Mouse (Mus musculus) urinary bladder, postnatal 36 days (tissue): Measurements from ENCODE around the gene Cpb1.

ENCODE experiments used
- DNase-seq, 2 experiments: peaks; one replicate each; pipeline ENCODE4 v3.0.0; 2022; ENCODE audit warnings: low spot score in 2 of 2, mixed read lengths in 1 of 2

The Cpb1 gene

DNA sequence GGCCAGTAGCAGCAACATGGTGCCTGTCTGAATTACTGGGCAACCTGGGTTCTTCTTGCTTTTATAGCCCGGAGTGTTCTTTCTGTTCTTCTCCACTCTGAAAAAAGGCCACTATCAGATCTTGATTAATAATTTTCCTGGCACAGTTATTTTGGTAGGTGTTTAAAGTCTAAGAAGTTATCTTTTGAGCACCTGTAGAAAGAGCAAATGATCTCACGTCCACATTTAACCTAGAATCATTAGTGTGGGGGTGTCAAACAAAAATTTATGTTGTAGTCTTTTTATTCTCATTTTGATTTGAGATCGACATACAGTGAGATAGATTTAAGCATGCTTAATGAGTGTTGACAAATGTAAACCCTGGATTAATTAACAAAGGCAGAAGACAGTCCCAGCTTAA is at the start of gene Cpb1:
TSS of gene Cpb1 (minus strand) at position 101 of the 400 bp plus-strand sequence.
- DNase-seq, result no peak

DNA sequence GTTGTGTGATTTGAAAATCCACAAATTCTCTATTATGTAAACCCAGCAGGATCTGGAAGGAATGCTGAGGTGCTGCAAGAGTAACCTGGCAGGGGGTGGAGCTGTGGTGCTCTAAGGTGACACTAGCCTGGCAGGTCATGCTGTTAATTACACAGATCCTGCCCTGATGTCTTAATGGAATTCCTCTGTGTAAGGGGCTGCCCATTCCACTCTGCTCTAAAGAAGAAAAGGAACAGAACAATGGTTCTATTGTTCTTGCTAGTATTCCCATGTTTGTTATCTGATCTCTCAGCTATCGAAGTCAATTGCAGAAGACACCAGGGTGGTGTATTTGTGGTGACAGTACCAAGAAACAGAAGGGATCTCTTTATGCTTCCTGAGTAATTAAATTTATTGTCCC is 41.7 kb upstream of the Cpb1 start:
- no peak for DNase-seq

DNA sequence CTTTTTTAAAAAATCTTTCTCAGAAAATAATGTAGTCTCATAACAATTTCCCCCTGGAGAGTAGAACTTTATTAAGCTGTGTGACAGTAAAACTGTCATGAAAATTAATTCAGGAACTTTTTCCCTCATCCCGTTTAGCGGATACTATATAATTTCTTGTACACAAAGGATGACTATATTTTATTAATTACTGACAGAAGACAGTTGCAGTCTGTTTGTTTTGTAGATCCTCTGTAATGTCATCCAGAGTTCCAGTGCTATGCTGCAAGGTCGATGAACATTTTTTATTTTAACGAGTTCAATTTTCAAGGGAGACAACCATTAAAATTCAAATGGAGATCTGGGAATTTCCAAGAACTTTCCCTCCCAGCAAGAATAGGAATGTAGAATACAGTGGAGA is 33.6 kb upstream of the Cpb1 start:
- no peak for DNase-seq

DNA sequence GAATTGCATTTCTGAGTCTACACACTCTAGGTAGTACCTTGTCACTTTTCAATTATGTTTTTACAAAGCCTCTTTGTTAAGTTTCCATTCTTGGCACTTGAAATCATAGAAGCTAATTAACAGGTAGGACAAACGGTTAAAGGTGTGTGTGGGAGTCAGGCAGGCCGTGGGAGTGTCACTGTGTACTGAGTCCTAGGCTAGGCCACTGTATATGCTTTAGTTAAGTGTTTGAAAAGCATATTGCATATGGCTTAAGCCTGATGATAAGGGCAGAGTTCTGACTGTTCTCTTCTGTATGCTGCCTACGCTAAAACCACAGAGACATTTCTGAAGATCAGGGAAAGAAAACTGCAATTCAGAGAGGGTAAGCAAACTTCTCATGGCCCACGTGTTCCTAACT is 31.7 kb upstream of the Cpb1 start:
- DNase-seq, result no peak

DNA sequence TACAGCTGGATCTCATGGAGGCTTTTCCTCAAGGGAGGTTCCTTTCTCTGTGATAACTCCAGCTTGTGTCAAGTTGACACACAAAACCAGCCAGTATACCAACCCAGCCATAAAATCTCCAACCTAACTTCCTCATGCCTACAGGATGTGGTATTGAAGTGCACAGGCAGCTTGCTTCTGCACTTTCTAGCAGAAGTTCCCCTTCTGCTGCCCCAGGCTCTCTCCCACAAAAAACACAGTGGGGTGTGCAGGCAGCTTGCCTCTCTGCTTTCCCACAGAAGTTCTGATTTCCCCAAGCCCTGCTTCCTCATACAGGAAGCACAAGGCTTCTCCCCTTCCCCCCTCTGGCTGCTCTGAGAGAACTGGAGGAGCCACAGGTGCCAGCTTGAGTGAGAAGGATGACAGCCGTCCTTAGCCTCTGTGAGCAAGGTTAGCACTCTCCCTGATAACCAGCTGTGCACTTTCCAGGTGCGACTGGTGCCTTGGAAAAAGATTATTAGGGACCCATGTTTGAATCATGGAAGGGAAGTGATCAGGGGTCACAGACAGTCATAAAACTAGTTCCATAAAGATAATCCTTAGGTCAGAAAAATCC is 29.3 kb upstream of the Cpb1 start:
- no peak for DNase-seq

DNA sequence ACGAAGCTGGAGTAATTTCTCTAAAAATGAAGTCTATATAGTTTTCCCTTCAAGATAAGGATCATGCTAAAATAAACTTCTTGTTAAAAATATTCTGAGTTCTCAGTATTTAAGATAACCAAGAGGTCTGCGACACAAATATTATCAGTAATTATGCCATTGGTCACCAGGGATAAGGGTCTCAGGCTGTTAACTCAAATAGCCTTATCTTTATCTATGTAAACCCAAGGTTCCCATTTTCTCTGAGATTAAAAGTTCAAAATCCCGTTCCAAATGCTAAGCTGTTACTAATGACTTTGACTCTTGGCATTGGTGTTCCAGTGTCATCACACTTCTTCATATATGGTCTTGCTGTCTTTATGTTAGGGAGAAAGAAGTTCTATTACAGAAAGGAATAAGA is 20.0 kb upstream of the Cpb1 start:
- no peak for DNase-seq

DNA sequence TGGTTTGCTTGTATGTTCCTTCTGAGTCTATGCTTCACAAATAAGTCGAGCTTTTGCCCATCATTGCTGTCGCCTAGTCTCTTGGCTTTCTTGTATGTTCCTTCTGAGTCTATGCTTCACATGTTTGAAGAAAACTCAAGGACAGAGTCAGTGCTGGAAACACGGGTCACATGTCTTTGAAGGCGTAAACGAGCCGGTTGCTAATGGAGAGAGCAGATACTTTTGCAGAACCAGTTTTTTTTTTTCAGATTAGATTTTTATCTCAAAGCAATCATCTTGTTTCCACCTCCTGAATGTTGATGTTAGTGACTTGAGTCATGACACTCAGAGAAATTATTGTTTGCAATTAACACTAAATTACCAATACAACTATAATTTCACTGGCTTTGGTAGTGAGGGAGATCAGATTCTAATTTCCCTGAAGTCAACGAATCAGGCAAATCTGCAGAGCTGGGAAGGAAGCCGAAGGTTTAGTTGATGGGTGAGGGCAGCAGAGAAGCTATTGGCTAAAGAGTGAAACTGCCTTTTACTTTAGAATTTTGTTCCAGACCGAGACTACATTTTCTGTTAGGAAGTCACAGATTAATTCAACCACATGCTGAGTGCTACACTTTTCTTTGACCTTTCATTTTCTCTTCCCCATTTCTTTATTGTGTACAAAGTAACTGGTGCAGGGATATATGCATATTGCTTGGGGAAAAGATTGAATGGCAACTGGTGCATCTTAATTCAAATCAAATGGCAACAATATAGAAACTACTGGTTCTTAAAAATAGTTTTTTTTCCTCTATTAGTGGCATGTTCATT is 19.2 kb upstream of the Cpb1 start:
- DNase-seq, result no peak

DNA sequence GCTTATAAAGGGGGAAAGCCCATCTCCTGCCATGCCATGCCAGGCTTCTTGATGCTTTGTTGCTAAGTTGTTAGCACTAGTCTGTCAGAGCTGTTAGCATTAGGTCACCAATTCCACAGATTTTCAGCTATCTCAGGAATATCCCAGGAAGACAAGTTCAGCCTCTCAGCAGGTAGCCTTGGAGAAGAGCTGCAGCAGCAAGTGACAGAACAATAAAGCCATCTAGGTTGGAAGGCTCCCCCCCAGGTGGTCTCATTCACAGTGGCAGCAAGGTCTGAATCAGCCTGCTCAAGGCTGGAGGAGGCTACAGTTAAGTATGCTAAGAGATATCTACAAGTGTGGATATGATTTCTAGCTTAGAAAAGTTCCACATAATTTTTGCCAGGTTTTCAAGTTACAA is 15.8 kb upstream of the Cpb1 start:
- no peak for DNase-seq

DNA sequence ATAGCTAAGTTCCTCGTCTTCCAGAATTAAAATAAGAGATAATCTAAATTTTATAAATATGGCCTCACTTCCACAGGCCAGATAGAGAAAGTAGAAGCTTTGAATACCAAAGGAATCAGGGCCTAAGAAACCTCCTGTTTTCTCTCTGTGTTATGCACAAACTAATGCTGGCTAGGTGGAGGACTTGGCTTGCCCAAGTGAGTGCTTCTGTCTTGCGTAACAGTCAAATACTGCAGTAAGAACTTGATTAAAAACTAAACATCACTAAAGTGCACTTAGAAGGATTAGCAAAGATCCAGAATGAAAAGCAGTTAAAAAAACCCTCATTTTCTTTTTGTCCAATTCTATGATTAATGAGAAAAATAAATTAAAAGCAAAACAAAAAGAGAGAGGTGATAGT is 13.2 kb upstream of the Cpb1 start:
- DNase-seq, result no peak

DNA sequence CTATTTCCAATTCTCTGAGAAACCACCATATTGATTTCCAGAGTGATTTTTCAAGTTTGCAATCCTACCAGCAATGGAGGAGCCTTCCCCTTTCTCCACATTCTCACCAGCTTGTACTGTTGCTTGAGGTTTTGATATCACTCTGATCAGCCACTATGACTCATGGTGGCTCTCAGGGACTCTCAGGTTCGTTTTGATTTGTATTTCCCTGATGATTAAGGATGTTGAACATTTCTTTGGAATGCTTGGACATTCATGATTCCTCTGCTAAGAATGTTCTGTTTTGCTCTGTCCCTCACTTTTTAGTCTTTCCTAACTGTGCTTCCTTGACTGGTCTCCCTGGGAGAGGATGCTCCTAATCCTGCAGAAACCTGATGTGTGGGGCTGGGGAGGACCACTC is 6.3 kb upstream of the Cpb1 start:
- DNase-seq, result no peak

DNA sequence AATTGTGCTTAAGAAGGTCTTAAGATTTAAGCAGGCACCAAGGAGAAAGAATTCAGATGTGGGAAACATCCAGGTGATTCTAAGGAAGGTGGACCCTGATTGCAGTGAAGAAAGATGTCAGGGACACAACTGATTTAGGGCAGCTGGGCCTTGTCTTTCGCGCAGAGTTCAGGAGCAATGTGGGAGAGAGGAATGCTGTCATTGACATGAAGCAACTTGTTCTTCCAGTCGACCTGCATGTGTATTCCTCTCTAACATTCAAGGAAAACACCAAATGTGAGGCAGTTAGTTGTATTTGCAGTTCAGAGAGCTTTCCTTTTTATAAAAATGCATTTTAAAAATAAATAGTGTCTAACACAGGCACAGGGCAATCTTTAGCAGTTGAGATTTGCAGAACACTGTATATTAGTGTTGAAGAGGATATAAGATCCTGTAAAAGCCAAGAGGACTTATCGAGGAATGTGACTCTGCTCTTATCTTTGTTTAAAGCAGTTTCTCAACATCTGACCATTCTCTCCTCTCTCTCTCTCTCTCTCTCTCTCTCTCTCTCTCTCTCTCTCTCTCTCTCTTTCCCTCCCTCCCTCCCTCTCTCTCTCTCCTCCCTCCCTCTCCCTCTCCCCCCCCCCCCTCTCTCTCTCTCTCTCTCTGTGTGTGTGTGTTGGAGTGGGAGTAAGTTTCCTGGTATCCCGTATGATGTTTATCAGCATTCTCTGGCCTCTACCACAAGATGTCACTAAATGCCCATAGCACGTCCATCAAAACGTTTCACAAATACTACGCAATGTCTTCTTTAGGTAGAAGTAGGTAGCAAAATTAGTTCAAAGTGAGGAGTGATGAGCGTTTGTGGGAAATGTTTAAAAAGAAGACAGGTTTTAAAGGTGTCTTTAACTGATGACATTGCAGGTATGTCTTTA is 20.7 kb downstream of the Cpb1 start:
- DNase-seq, result no peak

DNA sequence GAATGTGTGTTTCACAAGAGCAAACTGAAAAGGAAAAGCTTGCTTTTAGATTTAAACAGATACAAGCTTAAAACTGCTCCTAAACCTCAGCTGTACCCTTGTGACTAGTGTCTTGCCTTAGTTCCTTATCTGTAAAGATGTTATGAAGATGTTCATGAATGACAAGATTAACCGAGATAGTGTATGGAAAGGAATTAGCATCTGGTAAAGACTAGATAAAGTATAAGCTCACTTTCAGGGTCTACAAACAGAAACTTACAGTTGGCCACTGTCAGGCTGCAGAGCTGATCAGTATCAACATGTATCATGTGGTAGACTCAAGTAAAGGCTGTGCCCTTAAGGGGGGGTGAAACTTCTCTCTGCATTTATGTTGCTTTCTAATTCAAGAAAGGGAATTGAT is 31.6 kb downstream of the Cpb1 start:
- no peak for DNase-seq

DNA sequence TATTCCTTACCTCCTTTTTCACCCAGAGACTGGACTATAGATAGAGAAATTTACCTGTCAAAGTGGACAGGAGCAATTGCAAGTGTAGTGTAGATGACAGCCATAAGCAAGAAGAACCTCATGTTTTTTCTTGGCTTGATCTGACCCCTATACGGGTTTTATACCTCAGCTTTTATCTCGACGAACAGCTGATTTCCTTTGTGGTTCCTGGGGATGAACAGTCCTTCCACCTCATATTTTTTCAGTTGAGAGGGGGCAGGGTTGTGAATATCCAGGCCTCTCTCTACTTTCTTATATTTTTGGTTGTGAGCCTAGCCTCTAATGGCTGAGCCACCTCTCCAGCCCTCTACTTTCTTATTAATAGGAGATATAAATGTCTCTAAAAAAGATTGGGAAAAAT is 33.5 kb downstream of the Cpb1 start, which contains the start of gene Cpa3:
TSS of gene Cpa3 (minus strand) at position 132 of the 400 bp plus-strand sequence.
- DNase-seq, result no peak

DNA sequence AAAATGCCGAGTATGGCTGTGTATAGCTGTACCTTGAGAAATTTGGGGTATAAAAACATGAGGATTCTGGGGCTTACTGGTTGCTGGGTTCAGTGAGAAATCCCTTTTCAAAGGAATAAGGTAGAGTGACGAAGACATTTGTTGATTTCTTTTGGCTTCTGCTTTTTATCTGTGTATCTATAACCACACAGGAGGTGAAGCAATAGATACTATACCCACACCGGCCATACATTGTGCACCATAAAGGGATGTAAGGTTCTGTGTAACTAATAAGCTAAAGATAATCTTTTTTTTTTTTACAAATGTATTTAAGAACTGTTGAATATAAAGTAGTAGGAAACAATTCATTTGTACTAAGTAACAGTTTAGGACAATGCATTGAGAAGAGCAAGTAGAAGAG is 35.8 kb downstream of the Cpb1 start:
- no peak for DNase-seq

DNA sequence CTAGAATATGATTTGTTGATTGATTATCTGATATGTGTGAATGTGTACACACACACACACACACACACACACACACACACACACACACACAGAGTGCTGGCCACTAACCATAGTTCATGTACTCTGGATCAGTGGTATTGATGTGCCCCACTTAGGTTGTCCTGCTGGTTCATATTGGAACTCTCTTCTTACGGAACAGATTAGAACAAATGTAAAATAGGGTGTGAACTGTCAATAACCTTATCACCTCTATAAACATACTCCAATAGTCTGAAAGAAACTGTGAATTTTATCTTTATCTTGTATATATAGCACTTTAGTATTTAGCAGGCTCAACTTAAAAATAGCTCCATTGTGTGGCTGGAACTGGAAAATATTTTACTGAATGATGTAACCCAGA is 38.6 kb downstream of the Cpb1 start:
- DNase-seq, result no peak

DNA sequence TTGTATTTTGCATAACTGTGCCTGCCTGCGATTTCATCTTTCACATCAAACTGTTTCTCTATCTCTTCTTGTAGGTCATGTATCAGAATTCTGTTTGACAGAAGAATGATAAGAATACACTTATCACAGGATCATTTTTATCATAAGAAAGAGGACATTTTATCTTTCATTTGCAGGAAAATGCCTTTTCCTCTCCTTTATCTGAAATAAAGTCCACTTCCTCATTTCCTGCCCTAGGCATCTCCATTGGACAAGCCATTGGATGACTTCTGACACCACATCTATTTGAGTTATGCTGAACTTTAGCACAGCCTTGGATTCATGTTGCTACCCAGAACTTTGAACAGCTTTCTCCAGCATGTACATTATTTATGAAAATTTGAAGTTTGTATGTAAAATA is 46.5 kb downstream of the Cpb1 start:
- no peak for DNase-seq

DNA sequence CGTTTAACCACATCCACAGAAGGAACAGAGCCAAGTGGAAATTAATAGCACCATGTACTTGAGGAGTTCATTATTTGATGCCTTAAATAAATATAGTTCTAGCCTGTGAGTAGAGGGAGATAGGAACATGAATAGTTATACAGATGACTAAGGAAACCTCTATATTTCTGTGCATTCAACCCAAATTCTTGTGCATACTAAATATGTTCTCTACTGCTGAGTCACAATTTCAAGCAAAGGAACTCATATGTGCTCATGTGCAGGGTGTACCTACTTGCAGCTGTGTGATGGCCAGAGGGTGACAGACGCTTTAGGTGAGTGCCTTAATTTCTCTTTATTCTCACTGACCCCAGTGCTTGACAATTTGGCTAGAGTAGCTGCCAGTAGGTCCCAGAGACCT is 50.1 kb downstream of the Cpb1 start:
- no peak for DNase-seq

DNA sequence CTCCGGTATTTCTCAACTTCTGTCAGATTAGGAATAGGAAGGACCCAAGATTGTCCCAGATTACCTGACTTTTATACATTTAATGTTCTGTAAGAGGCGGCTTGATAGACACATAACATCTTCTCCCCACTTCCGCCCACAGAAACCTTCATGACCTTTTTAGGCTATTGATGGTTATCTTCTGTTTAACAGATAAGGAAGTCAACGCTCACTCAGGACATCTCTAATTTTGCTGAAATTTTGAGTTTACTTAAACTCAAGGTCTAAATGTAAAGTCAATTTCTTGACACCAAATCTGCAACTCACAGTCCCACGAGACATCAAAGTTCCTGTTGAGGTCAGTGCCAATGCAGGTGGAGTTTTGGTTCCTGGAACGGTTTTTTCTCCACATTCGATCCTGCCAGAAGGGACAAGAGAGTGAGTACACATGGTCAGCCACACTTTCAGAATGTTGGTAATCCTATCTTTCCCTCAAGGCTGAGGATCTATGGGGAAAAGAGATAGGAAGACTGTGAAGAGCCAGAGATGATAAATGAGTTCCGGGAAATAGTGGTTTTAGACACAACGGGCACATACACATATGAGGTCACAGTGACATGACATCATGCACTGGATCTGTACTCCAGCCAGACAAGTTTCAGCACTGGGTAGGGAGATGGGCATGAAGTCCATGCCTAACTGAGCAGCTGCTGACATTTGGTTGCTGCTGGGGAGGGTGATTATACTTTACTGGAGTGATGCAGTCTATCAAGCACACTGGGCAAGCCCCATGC is 52.4 kb downstream of the Cpb1 start:
- no peak for DNase-seq

DNA sequence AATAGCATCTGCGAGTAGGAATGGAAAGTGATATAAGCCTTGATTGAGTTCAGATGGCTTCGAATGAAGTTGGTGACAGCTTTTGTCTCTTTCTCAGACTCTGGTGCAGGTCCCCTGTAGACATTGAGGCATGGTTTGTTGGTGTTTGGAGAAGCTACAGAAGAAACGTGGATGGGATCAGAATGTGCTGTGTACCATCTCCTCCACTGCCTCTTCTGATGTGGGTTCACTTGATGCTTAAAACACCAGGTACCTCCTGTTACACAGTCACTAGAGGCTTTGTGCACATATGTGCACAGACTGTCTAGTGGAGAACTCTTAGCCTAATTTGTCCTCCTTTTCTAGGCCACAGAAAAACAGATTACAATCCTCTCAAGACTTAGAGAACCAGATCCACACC is 53.4 kb downstream of the Cpb1 start:
- no peak for DNase-seq

DNA sequence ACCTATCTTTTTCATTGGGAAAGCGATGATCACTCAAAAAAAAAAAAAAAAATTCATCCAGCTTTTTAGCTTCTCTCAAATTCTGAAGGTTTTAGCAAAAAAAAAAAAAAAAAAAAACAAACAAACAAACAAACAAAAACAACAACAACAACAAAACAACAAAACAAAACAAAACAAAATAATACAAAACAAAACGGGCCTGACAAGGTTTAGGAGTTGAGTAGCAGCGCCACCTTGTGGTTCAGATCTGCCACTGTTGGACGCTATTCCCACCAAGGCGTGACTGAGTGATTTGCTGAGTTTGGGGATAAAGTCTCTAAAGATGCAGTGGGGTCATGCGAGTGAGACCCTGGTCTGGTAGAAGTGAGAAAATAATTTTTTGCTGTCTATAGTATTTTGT is 76.7 kb downstream of the Cpb1 start:
- DNase-seq, result peak; percentile 6 to 41
